Mouse (Mus musculus): Measurements from ENCODE around the gene Kctd5. TPM values are rescaled to one million over a fixed set of nuclear protein-coding genes. Genes with fewer than 3 reads are reported as not detected.

Kctd5 gene
- polyA plus RNA-seq, 1 experiment from 2014 or later = 94.2 TPM

DNA sequence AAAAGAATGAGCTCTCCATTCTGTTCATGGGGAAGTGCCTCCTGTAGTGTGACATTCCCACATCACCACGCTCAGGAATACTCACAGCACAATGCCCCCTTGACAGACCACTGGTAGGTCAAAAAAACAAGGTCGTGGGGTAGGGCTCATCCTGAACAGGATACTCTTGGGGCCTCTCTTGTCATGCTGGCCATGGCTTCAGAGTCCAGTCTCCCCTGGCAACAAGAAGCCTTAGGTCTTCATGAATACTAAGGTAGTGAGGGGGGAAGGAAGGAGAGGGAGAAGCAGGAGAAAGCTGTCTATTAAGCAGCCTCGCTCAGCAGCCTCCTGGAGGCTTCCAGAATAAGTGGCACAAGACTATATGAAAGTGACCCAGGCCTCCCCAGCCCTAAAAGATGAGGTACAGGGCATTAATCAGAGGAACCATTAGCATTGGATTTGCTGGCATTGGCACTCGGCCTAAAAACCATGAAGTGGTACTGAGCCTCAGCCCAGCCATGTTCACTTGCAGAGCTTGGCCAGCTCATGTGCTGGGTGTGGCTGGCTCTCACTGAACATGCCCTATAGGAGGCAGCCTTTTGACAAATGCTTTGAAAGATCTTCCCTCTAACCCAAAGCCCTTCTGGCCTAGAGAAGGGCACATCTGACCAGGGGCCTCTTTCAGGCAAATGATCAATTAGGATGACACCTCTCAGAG, 10.7 kb downstream of the Kctd5 start:
- no peak overlapping the region for H3K27ac ChIP-seq
- H3K4me2 ChIP-seq (replicated peaks) = no peak overlapping the region
- H3K36me3 ChIP-seq = peaks cover 40% of the 10 kb centered on the region
- H3K4me1 ChIP-seq = no peaks in the 10 kb centered on the region
- H3K9me3 ChIP-seq (replicated peaks) = no peaks in the 10 kb centered on the region
- H3K27me3 ChIP-seq = no peaks in the 10 kb centered on the region
- ATAC-seq (ENCODE audit: low FRiP score) = no peak
- 77% methylated on average over 4 of the region's 4 CpGs for WGBS
- no peak overlapping the region for H3K4me3 ChIP-seq
- no peak overlapping the region for H3K9ac ChIP-seq

DNA sequence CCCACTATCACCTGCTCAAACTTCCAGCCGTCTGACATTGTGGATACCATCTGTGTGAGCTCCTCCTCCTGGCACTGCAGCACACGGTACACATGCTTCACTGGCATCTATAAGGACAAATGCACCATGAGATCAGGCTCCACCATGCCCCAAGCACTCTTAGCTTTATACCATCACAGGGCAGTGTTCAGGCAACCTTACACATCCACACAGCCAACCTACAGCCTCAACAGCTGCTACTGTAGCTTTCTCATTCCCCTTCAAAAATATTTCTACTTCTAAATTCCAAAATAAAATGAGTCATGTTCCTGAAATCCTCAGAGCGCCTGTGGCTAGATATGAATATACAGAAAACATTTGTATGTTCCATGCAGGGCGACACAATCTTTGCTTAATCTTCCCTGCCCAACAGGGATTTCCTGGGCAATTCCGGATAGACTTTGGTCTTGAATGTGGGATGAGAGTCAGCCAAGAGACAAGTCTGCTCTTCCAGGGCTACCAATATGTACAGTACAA, 15.5 kb downstream of the Kctd5 start:
- WGBS = 91% methylated on average over 5 of the region's 5 CpGs
- Histone ChIP-seq H3K4me2 (replicated peaks) (no peak overlapping the region), H3K36me3 (peaks cover 82% of the 10 kb centered on the region)

DNA sequence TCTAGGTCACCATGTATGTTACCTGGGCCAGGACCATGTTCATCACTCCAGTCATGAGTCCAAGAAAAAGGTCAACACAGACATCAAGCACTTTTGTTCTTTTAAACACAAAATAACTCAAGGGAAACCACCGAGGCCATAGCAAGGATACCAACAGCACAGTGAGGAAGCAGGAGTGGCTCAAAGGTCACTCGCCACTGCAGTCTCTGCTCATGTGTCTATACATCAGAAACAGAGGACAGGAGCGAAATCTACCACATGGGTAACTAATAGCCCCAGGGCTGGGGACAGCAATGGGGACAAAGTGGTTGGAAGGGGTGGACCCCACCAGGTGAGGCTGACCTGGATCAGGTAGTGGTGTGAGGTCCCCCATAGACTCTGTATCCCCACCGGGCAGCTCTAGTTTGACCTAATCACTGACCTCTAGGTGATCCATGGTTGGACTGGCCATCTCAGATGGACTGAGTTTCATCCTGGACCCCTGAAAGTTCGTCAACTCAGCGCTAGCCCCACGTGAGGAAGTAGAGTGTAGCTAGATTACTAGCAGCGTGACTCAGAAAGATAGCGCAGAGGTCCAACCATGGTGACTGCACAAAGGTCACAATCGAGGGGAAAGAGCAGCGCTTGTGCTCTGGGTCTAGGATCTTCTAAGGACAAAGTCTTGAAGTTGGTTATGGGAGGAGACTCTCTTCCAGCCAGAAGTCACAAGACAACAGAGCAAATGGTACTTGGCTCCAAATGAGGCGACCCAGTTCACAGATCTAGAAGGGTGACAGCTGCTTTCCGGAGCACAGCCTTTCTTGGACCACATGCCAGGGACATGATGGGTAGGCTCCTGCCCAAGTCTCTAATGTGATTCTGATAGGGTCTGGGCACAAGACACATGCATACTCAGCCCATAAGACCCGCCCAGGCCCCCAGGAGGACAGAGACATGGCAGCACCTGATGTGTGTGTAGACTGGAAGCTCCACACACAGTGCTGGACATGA, 16.4 kb downstream of the Kctd5 start:
- no peaks in the 10 kb centered on the region for H3K9me3 ChIP-seq (replicated peaks)
- H3K4me3 ChIP-seq = no peak overlapping the region
- ATAC-seq (ENCODE audit: low FRiP score) = no peak
- H3K4me2 ChIP-seq (replicated peaks) = no peak overlapping the region
- H3K36me3 ChIP-seq = peaks cover 88% of the 10 kb centered on the region
- no peak overlapping the region for H3K9ac ChIP-seq
- no peak overlapping the region for H3K27ac ChIP-seq
- no peaks in the 10 kb centered on the region for H3K4me1 ChIP-seq
- WGBS = 96% methylated on average over 14 of the region's 14 CpGs
- H3K27me3 ChIP-seq = no peaks in the 10 kb centered on the region

More for the DNA sequence above, 15.5 kb downstream of the Kctd5 start:
- ATAC-seq (ENCODE audit: low FRiP score) = no peak
- Histone ChIP-seq H3K9ac (no peak overlapping the region), H3K4me1 (no peaks in the 10 kb centered on the region), H3K4me3 (no peak overlapping the region), H3K9me3 (replicated peaks) (no peaks in the 10 kb centered on the region), H3K27ac (no peak overlapping the region), H3K27me3 (no peaks in the 10 kb centered on the region)

DNA sequence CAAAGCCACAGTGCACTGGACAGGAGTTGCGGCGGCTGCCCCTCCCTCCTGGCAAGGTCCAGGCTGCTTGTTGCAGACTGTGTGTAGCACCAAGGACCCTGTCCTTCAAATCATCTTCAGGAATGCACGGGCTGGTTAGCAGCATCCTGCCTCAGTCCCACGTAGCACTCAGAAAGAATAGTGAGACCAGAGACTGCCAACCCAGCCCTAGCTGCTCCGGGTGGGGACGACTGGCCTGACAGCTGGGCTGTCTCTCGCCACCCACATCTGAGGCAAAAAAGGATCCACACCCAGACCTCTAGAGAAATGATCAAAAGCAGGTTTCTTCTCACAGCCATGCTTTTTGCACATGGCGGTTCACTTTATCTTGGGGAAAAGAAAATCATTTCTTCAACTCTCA, 24.3 kb downstream of the Kctd5 start:
- Histone ChIP-seq H3K9ac (no peak overlapping the region), H3K4me1 (no peaks in the 10 kb centered on the region), H3K4me2 (replicated peaks) (no peak overlapping the region), H3K4me3 (no peak overlapping the region), H3K27ac (no peak overlapping the region), H3K36me3 (peaks cover 68% of the 10 kb centered on the region), H3K9me3 (replicated peaks) (no peaks in the 10 kb centered on the region), H3K27me3 (no peaks in the 10 kb centered on the region)
- WGBS = 95% methylated on average over 8 of the region's 8 CpGs
- ATAC-seq (ENCODE audit: low FRiP score) = no peak

DNA sequence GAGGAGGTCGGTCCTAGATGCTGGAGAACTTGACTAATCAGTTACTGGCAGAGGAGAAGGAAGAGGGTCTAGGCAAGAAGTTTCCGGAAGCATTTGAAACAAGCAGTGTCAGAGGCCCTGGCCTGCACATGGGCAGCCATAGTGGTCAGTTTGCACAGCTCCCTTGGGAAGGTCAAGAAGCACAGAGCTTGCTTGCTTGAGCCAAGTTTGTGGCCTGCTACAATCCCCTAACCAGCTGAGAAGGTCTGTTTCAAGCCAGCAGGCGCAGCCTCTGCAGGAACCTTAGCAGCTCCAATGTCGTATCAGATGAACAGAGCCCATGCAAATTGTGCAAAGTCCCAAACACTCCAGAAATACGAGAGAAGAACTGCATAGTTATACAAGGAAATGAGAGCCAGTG, 25.2 kb downstream of the Kctd5 start:
- H3K4me2 ChIP-seq (replicated peaks) = no peak overlapping the region
- no peaks in the 10 kb centered on the region for H3K4me1 ChIP-seq
- H3K4me3 ChIP-seq = no peak overlapping the region
- H3K9me3 ChIP-seq (replicated peaks) = no peaks in the 10 kb centered on the region
- no peaks in the 10 kb centered on the region for H3K27me3 ChIP-seq
- H3K9ac ChIP-seq = no peak overlapping the region
- no peak for ATAC-seq (ENCODE audit: low FRiP score)
- H3K36me3 ChIP-seq = peaks cover 59% of the 10 kb centered on the region
- no peak overlapping the region for H3K27ac ChIP-seq
- WGBS = 90% methylated on average over 5 of the region's 5 CpGs

DNA sequence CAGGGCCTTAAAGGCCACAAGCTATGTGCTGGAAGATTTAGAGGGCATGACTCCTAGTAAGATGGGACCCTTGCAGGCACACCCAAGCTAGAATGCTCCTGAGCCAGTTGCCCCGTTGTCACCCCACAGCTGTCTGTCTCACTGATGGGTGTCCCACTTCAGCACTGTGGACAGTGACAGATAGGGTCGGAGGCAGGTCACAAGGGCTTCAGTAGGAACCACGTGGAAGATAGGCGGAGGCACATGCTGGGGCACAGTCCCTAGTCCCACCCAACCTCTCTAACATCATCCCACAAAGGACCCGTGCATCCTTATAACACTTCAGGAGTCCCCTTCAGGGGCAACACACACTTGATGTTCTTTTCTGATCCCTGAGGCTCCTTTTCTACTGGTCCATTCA, 27.3 kb downstream of the Kctd5 start:
- ATAC-seq (ENCODE audit: low FRiP score) = no peak
- Histone ChIP-seq H3K27ac (no peak overlapping the region), H3K4me3 (no peak overlapping the region), H3K36me3 (peaks cover 40% of the 10 kb centered on the region), H3K4me1 (no peaks in the 10 kb centered on the region), H3K27me3 (no peaks in the 10 kb centered on the region), H3K9ac (no peak overlapping the region), H3K4me2 (replicated peaks) (no peak overlapping the region), H3K9me3 (replicated peaks) (no peaks in the 10 kb centered on the region)
- WGBS = 50% methylated on average over 5 of the region's 5 CpGs

DNA sequence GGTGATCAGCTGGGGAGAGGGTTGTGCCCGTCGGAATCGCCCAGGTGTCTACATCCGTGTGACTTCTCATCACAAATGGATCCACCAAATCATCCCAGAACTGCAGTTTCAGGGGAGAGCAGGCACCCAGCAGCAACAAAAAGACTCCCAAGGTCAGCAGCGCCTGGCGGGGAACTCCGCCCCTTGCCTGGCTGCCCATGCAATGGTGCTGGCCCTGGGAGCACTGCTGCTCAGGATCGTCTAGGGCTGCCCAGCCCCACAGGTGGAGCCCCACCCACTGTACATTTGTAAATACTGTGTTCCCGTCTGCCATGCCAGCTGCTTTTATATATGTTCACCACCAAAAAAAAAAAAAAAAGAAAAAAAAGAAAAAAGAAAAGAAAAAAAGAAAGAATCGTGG, 27.7 kb downstream of the Kctd5 start:
- no peak overlapping the region for H3K27ac ChIP-seq
- no peak overlapping the region for H3K4me2 ChIP-seq (replicated peaks)
- H3K4me3 ChIP-seq = no peak overlapping the region
- no peak for ATAC-seq (ENCODE audit: low FRiP score)
- no peaks in the 10 kb centered on the region for H3K27me3 ChIP-seq
- H3K4me1 ChIP-seq = no peaks in the 10 kb centered on the region
- 83% methylated on average over 10 of the region's 10 CpGs for WGBS
- H3K9me3 ChIP-seq (replicated peaks) = no peaks in the 10 kb centered on the region
- no peak overlapping the region for H3K9ac ChIP-seq
- peaks cover 36% of the 10 kb centered on the region for H3K36me3 ChIP-seq

DNA sequence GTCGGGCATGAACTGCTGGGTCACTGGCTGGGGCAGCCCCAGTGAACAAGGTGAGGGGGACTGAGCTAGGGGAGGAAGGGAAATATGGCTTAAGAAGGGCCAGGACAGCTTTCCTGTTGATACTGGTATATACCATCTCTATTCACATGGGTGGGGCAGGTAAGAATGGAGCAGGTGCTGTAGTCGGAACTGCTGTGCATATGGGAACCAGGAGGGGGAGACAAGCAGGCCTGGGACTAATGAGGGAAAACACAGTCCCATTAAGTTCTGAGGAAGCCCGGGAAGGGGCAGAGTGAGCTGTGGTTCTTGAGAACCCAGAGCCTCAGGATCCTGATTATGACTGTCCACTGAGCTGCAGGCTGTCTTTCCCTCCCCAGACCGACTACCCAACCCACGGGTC, 28.8 kb downstream of the Kctd5 start:
- Histone ChIP-seq H3K9ac (no peak overlapping the region), H3K4me2 (replicated peaks) (no peak overlapping the region), H3K4me1 (no peaks in the 10 kb centered on the region), H3K27me3 (no peaks in the 10 kb centered on the region), H3K9me3 (replicated peaks) (no peaks in the 10 kb centered on the region), H3K27ac (no peak overlapping the region), H3K36me3 (peaks cover 26% of the 10 kb centered on the region), H3K4me3 (no peak overlapping the region)
- no peak for ATAC-seq (ENCODE audit: low FRiP score)
- WGBS = 72% methylated on average over 5 of the region's 5 CpGs

DNA sequence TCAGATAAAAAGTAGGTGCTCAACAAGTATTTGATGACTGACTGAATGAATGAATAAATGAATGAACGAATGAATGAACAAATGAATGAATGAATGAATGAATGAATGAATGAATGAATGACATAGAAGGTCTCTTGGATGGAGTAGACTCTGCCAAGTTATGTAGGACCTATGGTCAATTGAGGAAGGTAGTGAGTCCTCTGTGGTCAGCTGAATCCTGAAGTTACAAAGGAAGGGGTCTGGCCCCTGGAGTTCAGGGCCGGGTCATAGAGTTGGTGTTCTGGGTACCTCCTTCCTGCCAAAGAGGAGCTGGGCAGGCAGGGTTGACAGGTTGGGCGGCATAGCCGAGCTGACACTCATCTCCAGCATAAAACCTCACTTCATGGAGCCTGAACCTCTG, 35.4 kb downstream of the Kctd5 start, which contains the start of gene Prss27:
Gene Prss27 (plus strand): TSS at position 301 of the 400 bp plus-strand sequence.
- WGBS = 79% methylated on average over 4 of the region's 4 CpGs
- no peak within 1 kb of the TSS for H3K4me2 ChIP-seq (replicated peaks)
- ATAC-seq (ENCODE audit: low FRiP score) = no peak
- H3K27ac ChIP-seq = no peak within 1 kb of the TSS
- H3K27me3 ChIP-seq = no peaks in the 10 kb centered on the region; the same call in 1 of the 2 replicates
- no peaks in the 10 kb centered on the region for H3K36me3 ChIP-seq
- H3K9ac ChIP-seq = no peak within 1 kb of the TSS
- H3K9me3 ChIP-seq (replicated peaks) = no peaks in the 10 kb centered on the region
- no peak within 1 kb of the TSS for H3K4me3 ChIP-seq
- H3K4me1 ChIP-seq = no peaks in the 10 kb centered on the region

DNA sequence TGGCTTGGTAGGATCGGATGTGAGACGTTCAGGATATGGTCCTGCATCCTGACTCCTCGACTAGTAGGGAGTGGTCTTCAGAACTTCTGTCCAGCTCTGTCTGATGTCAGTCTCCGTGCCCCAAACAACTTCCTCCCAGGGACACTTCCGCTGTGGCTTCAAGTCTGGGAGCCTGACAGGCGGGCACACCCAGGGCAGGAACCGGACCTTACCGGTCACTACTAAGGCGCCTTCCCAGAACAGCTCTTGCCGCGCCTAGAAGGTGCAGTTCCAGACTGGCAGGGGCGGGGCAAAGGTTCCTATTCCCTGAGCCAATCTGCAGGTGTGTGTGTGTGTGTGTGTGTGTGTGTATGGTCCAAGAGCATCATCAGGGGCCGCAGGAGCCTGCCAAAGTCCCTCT, 35.9 kb downstream of the Kctd5 start:
- H3K9me3 ChIP-seq (replicated peaks) = no peaks in the 10 kb centered on the region
- H3K4me2 ChIP-seq (replicated peaks) = no peak overlapping the region
- no peak overlapping the region for H3K27ac ChIP-seq
- 83% methylated on average over 13 of the region's 13 CpGs for WGBS
- ATAC-seq (ENCODE audit: low FRiP score) = no peak
- H3K4me3 ChIP-seq = no peak overlapping the region
- no peak overlapping the region for H3K9ac ChIP-seq
- no peaks in the 10 kb centered on the region for H3K36me3 ChIP-seq
- H3K27me3 ChIP-seq = no peaks in the 10 kb centered on the region; the same call in 1 of the 2 replicates
- H3K4me1 ChIP-seq = no peaks in the 10 kb centered on the region

DNA sequence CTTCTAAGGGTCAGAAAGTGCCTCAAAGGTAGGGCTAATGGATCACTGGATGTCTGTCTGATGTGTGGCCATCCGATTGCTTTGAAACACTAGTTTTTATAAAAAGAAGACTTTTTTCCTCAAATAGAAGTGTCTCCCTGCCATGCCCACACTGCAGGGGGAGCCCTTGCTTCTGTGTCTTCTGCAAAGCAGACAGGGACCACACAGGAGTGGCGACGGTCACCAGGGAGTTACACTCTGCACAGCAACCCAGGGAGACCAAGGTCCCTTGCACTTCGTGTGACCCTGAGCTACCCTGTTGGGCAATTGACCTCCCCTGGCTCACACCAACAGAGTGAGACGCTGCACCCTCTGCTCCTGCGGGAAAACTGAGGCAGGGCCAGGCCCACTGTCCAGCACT, 36.3 kb downstream of the Kctd5 start:
- no peak overlapping the region for H3K9ac ChIP-seq
- WGBS = 63% methylated on average over 6 of the region's 6 CpGs
- ATAC-seq (ENCODE audit: low FRiP score) = no peak

DNA sequence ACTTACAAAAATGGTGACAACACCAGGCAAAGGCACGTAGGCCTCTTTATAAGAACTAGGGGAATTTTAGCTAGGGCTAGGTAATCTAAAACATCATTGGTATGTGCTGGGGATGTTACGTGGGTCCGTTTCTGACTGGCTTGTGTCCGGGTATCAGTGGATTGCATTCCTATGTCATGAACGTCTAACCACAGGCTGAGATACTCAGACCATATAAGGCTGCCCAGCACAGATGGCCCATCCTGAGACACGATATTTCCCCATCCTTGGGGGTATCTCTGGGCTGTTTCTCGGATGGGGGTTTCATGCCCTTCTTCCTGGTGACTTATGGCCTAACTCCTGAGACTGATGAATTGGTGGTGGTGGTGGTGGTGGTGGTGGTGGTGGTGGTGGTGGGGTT, 38.2 kb downstream of the Kctd5 start:
- H3K36me3 ChIP-seq = no peaks in the 10 kb centered on the region
- no peaks in the 10 kb centered on the region for H3K4me1 ChIP-seq
- no peaks in the 10 kb centered on the region for H3K9me3 ChIP-seq (replicated peaks)
- H3K9ac ChIP-seq = no peak overlapping the region
- H3K27ac ChIP-seq = no peak overlapping the region
- no peak overlapping the region for H3K4me3 ChIP-seq
- no peak for ATAC-seq (ENCODE audit: low FRiP score)
- H3K4me2 ChIP-seq (replicated peaks) = no peak overlapping the region
- WGBS = 82% methylated on average over 7 of the region's 7 CpGs
- no peaks in the 10 kb centered on the region; the same call in 1 of the 2 replicates for H3K27me3 ChIP-seq

More for the DNA sequence above, 36.3 kb downstream of the Kctd5 start:
- no peak overlapping the region for H3K27ac ChIP-seq
- no peaks in the 10 kb centered on the region for H3K36me3 ChIP-seq
- H3K4me2 ChIP-seq (replicated peaks) = no peak overlapping the region
- H3K4me1 ChIP-seq = no peaks in the 10 kb centered on the region
- H3K4me3 ChIP-seq = no peak overlapping the region
- H3K27me3 ChIP-seq = no peaks in the 10 kb centered on the region; the same call in 1 of the 2 replicates
- H3K9me3 ChIP-seq (replicated peaks) = no peaks in the 10 kb centered on the region
